Mouse (Mus musculus) megakaryocyte, embryonic 14.5 days (primary cell): ENCODE results near the gene Arfgap2. TPM values are rescaled to one million over a fixed set of nuclear protein-coding genes. Genes with fewer than 3 reads are reported as not detected.

Experiments
- H3K27me3 ChIP-seq: replicated peaks from 2 replicates; pipeline ENCODE3; 2012; ENCODE audit warnings: inconsistent platforms
- H3K36me3 ChIP-seq: replicated peaks from 2 replicates; pipeline ENCODE3; 2012; ENCODE audit warnings: low read length, inconsistent platforms, mixed read lengths
- H3K4me1 ChIP-seq: 2 replicates; pipeline ENCODE4 v1.6.1; 2012; ENCODE audit warnings: inconsistent platforms
- H3K4me3 ChIP-seq: replicated peaks from 2 replicates; pipeline ENCODE3; 2012; ENCODE audit warnings: moderate library complexity, mild to moderate bottlenecking, inconsistent platforms
- H3K9me3 ChIP-seq: 2 replicates; pipeline ENCODE4 v1.6.1; 2012; ENCODE audit warnings: inconsistent platforms
- FLI1 ChIP-seq: IDR thresholded peaks from 2 replicates; pipeline ENCODE4 v1.6.1; 2012; ENCODE audit warnings: low read length, inconsistent platforms, mixed read lengths
- GATA1 ChIP-seq: IDR thresholded peaks from 3 replicates; pipeline ENCODE4 v1.6.1; 2012; ENCODE audit warnings: mixed read lengths, low read length, inconsistent platforms, borderline replicate concordance
- polyA plus RNA-seq: library from polyadenylated mRNA; stranded (reverse); fragments of >175 nt; gene quantifications from 2 replicates; pipeline ENCODE4 v1.2.3, GENCODE M21; 2012; ENCODE audit warnings: low replicate concordance; ENCODE audit not compliant: insufficient read depth

The Arfgap2 gene
- polyA plus RNA-seq, 1 experiment, result 28.6 TPM

GRCm38 (mm10) chr2:91258830-91259229, 5.9 kb upstream of the Arfgap2 start:
- H3K27me3 ChIP-seq, result peaks cover 83% of the 10 kb centered on the region
- H3K9me3 ChIP-seq, result no peaks in the 10 kb centered on the region
- peaks cover 27% of the 10 kb centered on the region for H3K4me1 ChIP-seq
- no peaks in the 10 kb centered on the region for H3K36me3 ChIP-seq
- no peak overlapping the region for H3K4me3 ChIP-seq
- no peak for TF ChIP-seq GATA1
- no peak for TF ChIP-seq FLI1

- TF ChIP-seq FLI1, result no peak
- no peak for TF ChIP-seq GATA1
- peaks cover 76% of the 10 kb centered on the region for H3K27me3 ChIP-seq
Measured at GRCm38 (mm10) chr2:91259493-91259892, 5.3 kb upstream of the Arfgap2 start.

GRCm38 (mm10) chr2:91263692-91264660, 798 bp upstream of the Arfgap2 start:
- peaks cover 35% of the 10 kb centered on the region for H3K4me1 ChIP-seq
- peaks cover 29% of the 10 kb centered on the region for H3K36me3 ChIP-seq
- H3K27me3 ChIP-seq, result peaks cover 32% of the 10 kb centered on the region
- no peaks in the 10 kb centered on the region for H3K9me3 ChIP-seq
- TF ChIP-seq GATA1, result no peak
- no peak for TF ChIP-seq FLI1
- peak overlapping the region; percentile 96 for H3K4me3 ChIP-seq

More at GRCm38 (mm10) chr2:91259493-91259892, 5.3 kb upstream of the Arfgap2 start:
- Histone ChIP-seq H3K4me1 (peaks cover 33% of the 10 kb centered on the region), H3K4me3 (no peak overlapping the region), H3K9me3 (no peaks in the 10 kb centered on the region), H3K36me3 (no peaks in the 10 kb centered on the region)

GRCm38 (mm10) chr2:91268042-91268441, 3.3 kb downstream of the Arfgap2 start:
- TF ChIP-seq FLI1 (no peak), GATA1 (no peak)
- Histone ChIP-seq H3K27me3 (no peaks in the 10 kb centered on the region), H3K36me3 (peaks cover 70% of the 10 kb centered on the region), H3K4me3 (no peak overlapping the region), H3K9me3 (no peaks in the 10 kb centered on the region), H3K4me1 (peaks cover 49% of the 10 kb centered on the region)

- Histone ChIP-seq H3K27me3 (no peaks in the 10 kb centered on the region), H3K36me3 (peaks cover 76% of the 10 kb centered on the region), H3K4me3 (no peak overlapping the region), H3K9me3 (no peaks in the 10 kb centered on the region), H3K4me1 (peaks cover 48% of the 10 kb centered on the region)
- TF ChIP-seq FLI1 (no peak), GATA1 (no peak)
Measured at GRCm38 (mm10) chr2:91268706-91269105, 3.9 kb downstream of the Arfgap2 start.

- Histone ChIP-seq H3K27me3 (no peaks in the 10 kb centered on the region), H3K4me3 (no peak overlapping the region), H3K4me1 (peaks cover 38% of the 10 kb centered on the region), H3K36me3 (peaks cover 87% of the 10 kb centered on the region), H3K9me3 (no peaks in the 10 kb centered on the region)
- TF ChIP-seq GATA1, result no peak
- no peak for TF ChIP-seq FLI1
Measured at GRCm38 (mm10) chr2:91269687-91270133, 4.9 kb downstream of the Arfgap2 start.

- H3K27me3 ChIP-seq, result no peaks in the 10 kb centered on the region
- H3K4me1 ChIP-seq, result peaks cover 4% of the 10 kb centered on the region
- H3K9me3 ChIP-seq, result no peaks in the 10 kb centered on the region
- no peak overlapping the region for H3K4me3 ChIP-seq
- peaks cover 50% of the 10 kb centered on the region for H3K36me3 ChIP-seq
- TF ChIP-seq FLI1 (no peak), GATA1 (no peak)
Measured at GRCm38 (mm10) chr2:91278749-91279371, 14.1 kb downstream of the Arfgap2 start.

GRCm38 (mm10) chr2:91279372-91279755, 14.6 kb downstream of the Arfgap2 start:
- Histone ChIP-seq H3K27me3 (peaks cover under 1% of the 10 kb centered on the region), H3K9me3 (no peaks in the 10 kb centered on the region), H3K4me3 (no peak overlapping the region), H3K36me3 (peaks cover 45% of the 10 kb centered on the region), H3K4me1 (peaks cover 9% of the 10 kb centered on the region)
- TF ChIP-seq GATA1, result no peak
- TF ChIP-seq FLI1, result no peak

GRCm38 (mm10) chr2:91281366-91281765, 16.6 kb downstream of the Arfgap2 start:
- Histone ChIP-seq H3K4me3 (no peak overlapping the region), H3K9me3 (no peaks in the 10 kb centered on the region), H3K27me3 (peaks cover 2% of the 10 kb centered on the region), H3K36me3 (peaks cover 25% of the 10 kb centered on the region), H3K4me1 (peaks cover 21% of the 10 kb centered on the region)
- no peak for TF ChIP-seq GATA1
- no peak for TF ChIP-seq FLI1

- no peak overlapping the region for H3K4me3 ChIP-seq
- no peaks in the 10 kb centered on the region for H3K9me3 ChIP-seq
- no peak for TF ChIP-seq GATA1
- TF ChIP-seq FLI1, result no peak
- peaks cover under 1% of the 10 kb centered on the region for H3K36me3 ChIP-seq
- H3K4me1 ChIP-seq, result peaks cover 21% of the 10 kb centered on the region
- H3K27me3 ChIP-seq, result peaks cover 6% of the 10 kb centered on the region
Measured at GRCm38 (mm10) chr2:91283972-91284371, 19.2 kb downstream of the Arfgap2 start.
